Mouse (Mus musculus): ENCODE data around the gene Kiss1. TPM values are rescaled to one million over a fixed set of nuclear protein-coding genes. Genes with fewer than 3 reads are reported as not detected.
A peak's percentile ranks its signal among the peaks of the same experiment; 100 is the strongest.

Gene Kiss1
- not detected for total RNA-seq (2021)
- polyA plus RNA-seq (2012; rRNA removed): not detected in 2 replicates
- long read RNA-seq: 0 reads

GRCm38 (mm10) chr1:133321267-133321925, at the start of gene Kiss1:
Gene Kiss1, plus strand, starts transcription at chr1:133321875.
- no peak for DNase-seq

GRCm38 (mm10) chr1:133274163-133274562, 47.5 kb upstream of the Kiss1 start:
- DNase-seq: no peak

DNA sequence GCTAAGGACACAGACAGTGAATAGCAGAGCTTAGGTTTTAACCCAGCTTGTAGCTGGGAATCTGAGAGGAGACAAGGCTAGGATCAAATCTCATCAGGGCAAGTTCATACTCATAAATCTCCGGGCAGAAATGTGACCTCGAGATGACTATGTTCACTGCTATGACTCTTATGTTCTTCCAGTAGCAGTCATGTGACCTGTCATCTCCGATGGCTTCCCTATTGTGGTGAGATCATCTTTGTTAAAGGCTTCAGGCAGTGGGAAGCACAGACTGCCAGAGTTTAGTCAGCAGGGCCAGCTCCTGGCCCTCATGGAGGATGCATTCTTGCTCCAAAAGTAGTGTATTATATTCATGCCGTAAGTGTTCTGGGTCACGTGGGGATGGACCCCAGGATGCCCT, 44.7 kb upstream of the Kiss1 start:
- DNase-seq: peak; percentile 57

GRCm38 (mm10) chr1:133278539-133278938, 43.1 kb upstream of the Kiss1 start:
- no peak for DNase-seq

- DNase-seq: no peak
Observed at GRCm38 (mm10) chr1:133278946-133279631, 42.6 kb upstream of the Kiss1 start.

- DNase-seq: no peak
Observed at GRCm38 (mm10) chr1:133279632-133280093, 42.0 kb upstream of the Kiss1 start.

DNA sequence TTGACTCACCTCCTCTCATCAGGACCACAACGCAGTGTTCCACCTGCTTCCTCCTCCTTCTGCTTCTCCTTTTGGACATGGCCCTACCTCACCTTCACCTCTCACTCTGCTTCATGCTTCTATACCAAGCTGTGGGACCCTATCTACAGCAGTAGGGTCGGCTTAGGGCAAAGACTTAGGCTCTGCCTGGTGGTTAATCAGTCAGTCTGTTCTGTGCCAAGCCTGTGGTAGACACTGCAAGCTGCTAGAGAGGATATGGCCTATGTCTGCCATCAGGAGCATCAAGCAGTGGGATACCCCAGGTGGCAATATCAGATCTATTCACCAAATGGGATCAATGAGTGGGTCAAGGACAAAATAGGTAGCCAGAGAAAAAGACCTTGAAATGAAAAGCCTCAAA, 41.1 kb upstream of the Kiss1 start:
- DNase-seq: no peak

GRCm38 (mm10) chr1:133285907-133286306, 35.8 kb upstream of the Kiss1 start:
- no peak for DNase-seq

DNA sequence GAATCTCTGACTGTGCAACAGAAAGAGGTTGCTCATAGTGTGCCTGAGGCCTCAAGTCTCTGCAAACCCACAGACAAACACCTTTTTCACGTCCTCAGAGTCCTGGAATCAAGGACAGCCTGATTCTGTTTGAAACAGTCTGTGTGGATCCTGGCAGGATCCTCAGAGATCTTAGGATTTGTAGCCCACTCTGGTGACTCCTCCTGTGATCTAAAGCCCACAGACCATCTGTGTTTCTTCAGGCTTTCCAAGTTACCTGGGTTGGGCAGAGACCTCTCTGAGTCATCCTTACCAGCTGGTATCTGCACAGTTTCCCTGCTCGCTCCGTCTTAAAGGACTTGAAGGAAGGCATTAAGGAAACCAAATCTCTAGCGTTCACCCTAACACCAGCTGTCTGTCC, 34.6 kb upstream of the Kiss1 start:
- no peak for DNase-seq

GRCm38 (mm10) chr1:133287880-133288279, 33.8 kb upstream of the Kiss1 start:
- no peak for DNase-seq

GRCm38 (mm10) chr1:133291888-133292287, 29.8 kb upstream of the Kiss1 start:
- DNase-seq: peak; percentile 55

DNA sequence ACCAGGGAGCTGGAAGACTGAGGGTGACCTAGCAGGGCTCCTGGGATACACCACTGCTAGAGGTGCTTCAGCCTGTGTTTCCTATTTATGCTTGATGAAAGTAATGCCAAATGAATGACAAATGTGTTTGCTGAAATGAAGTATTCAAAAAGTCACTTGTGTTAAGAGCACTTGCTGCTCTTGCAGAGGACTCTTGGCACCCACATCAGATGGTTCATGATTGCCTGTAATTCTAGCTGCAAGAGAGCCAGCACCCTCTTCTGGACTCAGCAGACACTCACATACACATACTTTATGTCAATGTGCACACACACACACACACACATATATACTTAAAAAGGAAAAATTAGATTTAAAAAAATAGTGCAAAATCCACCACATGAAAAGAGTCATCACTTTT, 29.1 kb upstream of the Kiss1 start:
- no peak for DNase-seq

DNA sequence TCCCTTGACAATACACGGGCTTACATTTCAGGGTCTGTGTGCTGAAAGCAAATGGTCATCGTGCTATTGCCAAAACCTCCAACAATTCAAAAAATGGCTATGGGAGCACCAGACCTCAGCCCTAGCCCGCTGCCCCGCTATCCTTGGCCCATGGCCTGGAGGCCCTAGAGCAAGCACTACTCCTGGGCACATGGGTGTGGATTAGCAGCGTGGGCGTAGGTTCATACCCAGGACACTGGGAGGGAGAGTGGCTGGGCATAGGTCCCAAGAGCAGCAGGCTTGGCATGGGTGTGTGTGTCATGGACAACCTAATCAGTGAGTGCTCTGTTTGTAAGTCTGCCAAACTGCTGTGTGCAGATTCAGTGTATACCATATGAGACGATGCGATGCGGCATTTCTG, 25.3 kb upstream of the Kiss1 start:
- DNase-seq: no peak

GRCm38 (mm10) chr1:133298816-133299215, 22.9 kb upstream of the Kiss1 start:
- DNase-seq: no peak

DNA sequence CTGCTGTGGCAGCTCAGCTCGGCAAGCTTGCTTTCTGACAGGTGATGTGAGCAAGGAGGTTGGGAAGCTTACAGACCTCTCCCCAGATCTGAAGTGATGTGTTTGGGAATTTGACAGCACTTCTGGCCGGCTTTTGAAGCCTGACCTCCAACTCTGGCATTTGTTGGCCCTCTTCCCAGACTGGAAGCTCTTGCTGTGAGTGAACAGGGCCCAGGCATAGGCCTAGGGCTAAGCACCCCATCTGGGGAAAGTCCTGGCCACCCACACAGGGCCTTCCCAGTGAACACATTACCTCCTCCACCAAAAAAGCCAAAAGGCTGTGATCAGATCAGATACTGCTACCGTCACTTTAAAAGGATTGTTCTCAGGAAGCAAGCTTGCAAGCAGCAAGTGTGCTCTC, 19.1 kb upstream of the Kiss1 start:
- DNase-seq: peak; percentile 87

DNA sequence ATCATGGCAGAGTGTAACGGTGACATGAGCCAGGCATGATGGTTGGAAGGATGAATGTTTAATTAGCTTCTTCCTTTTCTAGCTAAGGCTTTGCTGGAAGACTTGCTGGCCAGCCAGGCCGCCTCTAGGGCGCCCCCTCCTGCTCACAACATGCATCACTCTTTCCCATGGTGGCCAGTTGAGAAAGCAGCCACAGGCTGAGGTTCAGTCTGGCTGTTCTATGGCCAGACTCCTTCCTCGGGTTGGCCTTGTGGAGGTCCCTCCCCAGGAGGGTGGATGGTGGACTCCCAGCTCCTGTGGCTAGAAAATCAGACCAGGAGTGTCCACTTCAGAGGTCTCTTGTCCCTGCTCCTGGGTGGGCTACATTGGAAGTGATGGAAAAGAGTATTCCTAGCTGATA, 14.8 kb upstream of the Kiss1 start:
- peak; percentile 86 for DNase-seq

DNA sequence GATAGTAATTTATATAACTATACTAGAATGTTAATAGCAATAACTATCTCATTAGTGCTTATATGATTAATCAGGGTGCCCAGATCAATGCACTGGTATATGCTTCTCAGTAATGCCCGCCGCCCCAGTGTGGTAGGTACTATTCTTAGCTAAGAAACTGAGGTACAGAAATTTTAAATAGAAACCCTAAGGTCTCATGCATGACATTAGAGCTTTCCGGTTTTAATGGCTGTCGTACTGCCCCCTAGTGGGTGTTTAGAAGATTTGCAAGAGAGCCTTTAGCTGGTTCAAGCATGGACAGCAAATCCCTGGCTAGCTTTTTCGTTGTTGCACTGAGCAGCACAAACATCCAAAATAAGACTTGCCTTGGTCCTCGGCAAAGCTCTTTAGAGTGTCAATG, 14.4 kb upstream of the Kiss1 start:
- peak; percentile 38 for DNase-seq

DNA sequence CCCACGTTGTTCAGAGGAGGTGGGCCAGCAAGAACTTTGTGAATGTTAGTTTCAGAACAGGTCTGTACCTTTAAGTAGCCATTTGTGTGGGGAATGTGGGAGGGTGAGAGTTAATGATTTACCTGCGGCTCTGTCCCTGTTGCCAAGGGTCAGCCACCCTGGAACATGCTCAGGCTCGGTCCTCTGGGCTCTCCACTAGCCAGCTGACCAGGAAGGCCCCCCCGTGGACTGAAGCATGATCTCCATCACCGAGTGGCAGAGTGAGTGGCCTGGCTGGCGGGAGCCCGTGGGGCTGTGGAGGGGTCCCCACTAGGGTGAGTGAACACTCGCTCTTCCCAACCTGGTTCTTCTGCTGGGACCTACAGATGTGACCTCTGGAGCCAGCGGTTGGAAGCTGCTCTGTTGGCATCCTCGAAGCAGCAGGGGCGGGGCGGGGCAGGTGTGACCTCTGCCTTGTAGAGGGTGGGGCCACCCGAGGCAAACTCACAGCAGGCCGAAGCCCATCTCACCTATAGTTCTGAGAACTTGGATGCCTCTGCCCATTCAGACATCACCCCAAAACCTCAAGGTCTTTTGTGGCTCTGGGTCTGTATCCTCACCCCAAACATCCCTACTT, 11.9 kb upstream of the Kiss1 start, which contains the start of gene Golt1a:
TSS of gene Golt1a (plus strand) at position 149 of the 616 bp plus-strand sequence.
- no peak for DNase-seq

GRCm38 (mm10) chr1:133311240-133311639, 10.4 kb upstream of the Kiss1 start:
- no peak for DNase-seq

DNA sequence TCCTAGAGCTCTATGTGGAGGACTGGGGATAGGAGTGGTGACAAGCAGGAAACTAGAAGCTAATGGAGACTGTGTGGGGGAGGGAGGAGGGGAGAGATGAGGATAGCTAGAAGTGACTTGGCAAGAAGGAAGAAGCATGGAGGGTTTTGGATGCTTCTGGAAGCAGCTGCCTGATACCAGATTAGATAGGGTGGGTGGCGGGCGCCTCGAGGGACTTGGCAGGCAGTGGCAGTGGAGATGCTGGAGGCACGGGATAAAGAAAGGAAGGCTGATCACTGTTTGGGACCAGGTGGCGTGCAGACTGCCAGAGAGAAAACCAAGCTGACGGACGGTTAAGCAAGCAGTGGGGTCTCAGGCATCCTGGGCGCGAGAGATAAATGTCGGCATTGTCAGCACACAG, 9.7 kb upstream of the Kiss1 start:
- DNase-seq: no peak

DNA sequence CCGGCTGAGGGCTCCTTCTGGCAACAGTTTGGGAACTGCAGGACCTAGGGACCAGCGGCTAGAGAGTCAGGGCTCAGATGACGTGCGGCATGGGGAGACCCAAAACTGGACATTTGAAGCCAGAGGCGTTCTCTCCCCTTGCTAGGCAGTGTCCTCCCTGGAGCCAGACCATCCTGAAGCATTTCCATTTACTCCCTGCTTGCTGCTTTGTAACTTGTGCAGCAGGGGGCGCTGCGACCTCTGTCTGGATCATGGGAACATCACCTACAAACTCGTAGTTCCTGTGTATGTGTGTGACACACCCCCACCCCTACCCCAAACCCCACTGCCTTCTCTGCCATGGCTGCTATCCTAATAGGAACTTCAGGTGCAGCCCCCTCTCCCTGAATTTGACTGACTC, 7.3 kb upstream of the Kiss1 start:
- DNase-seq: peak; percentile 62

DNA sequence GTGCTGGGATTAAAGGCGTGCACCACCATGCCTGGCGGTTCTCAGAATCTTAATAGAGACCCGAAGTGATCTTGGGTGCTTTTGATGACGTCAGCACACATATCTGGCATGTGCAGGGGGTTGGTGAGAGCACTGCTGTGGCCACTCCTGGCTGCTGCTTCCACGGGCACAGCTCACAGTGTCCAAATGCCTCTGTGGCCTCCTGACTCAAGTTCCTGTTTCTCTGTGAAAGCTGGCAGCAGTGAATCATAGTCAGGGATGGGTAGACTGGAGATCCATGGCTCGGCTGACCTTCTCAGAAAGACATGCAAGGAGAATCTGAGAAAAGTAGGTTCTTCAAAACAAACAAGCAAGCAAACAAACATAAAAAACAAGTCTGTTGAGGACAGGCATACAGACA, 5.9 kb upstream of the Kiss1 start:
- DNase-seq: peak; percentile 60

- DNase-seq: no peak
Observed at GRCm38 (mm10) chr1:133316577-133316976, 5.1 kb upstream of the Kiss1 start.

Measured in adrenal gland, adult 2 months (tissue).